Mouse (Mus musculus) midbrain, postnatal 0 days (tissue): ENCODE results near the gene Bco1. TPM values are rescaled to one million over a fixed set of nuclear protein-coding genes. Genes with fewer than 3 reads are reported as not detected.

Source experiments
- ATAC-seq: fragments of 200-750 bp; cut with Nextera tagmentation; 2 replicates; pipeline ENCODE4 v1.8.0; 2017; ENCODE audit warnings: moderate number of reproducible peaks, mild to moderate bottlenecking, moderate TSS enrichment, moderate library complexity; ENCODE audit not compliant: low FRiP score
- DNase-seq: peaks from one replicate; pipeline ENCODE4 v3.0.0-alpha.2; 2015; ENCODE audit warnings: low spot score
- H3K27ac ChIP-seq: fragments of 300-500 bp; sonication (generic); 2 replicates; pipeline ENCODE4 v1.5.1; 2014; ENCODE audit warnings: low read depth, mild to moderate bottlenecking, low read length, mixed read lengths
- H3K27me3 ChIP-seq: fragments of 300-500 bp; sonication (generic); 2 replicates; pipeline ENCODE4 v1.6.1; 2014; ENCODE audit warnings: low read length, control low read depth, mixed read lengths; ENCODE audit not compliant: insufficient read depth
- H3K36me3 ChIP-seq: fragments of 300-500 bp; sonication (generic); 2 replicates; pipeline ENCODE4 v1.6.1; 2014; ENCODE audit warnings: low read length, control low read depth, mixed read lengths; ENCODE audit not compliant: insufficient read depth
- H3K4me1 ChIP-seq: fragments of 300-500 bp; sonication (generic); 2 replicates; pipeline ENCODE4 v1.6.1; 2014; ENCODE audit warnings: mild to moderate bottlenecking, control low read depth, antibody characterized with exemption, low read length, mixed read lengths; ENCODE audit not compliant: insufficient read depth
- H3K4me2 ChIP-seq: fragments of 300-500 bp; sonication (generic); 2 replicates; pipeline ENCODE4 v1.6.1; 2014; ENCODE audit warnings: low read depth, mild to moderate bottlenecking, low read length, mixed read lengths; ENCODE audit not compliant: poor library complexity, severe bottlenecking
- H3K4me3 ChIP-seq: fragments of 300-500 bp; sonication (generic); 2 replicates; pipeline ENCODE4 v1.5.1; 2014; ENCODE audit warnings: low read depth, mild to moderate bottlenecking, low read length, moderate library complexity
- H3K9ac ChIP-seq: fragments of 300-500 bp; sonication (generic); replicated peaks from 2 replicates; pipeline ENCODE4 v1.6.1; 2014; ENCODE audit warnings: mild to moderate bottlenecking, low read length, moderate library complexity, mixed read lengths; ENCODE audit not compliant: poor library complexity, severe bottlenecking
- H3K9me3 ChIP-seq: fragments of 300-500 bp; sonication (generic); 2 replicates; pipeline ENCODE4 v1.6.1; 2016; ENCODE audit warnings: low read length, control low read depth
- CTCF ChIP-seq: IDR thresholded peaks from 2 replicates; pipeline ENCODE4 v1.5.1; 2016; ENCODE audit warnings: antibody characterized with exemption, mild to moderate bottlenecking
- WGBS: fragments of 180-500 bp; shearing (Covaris S2); extraction: QIAGEN DNeasy Blood & Tissue Kit; methylation state at CpG from one replicate; pipeline ENCODE4 v1.1.7; 2014; 5-methylcytosine and 5-hydroxymethylcytosine counted together
- polyA plus RNA-seq: library from polyadenylated mRNA; unstranded; fragments of >200 nt; fragmentation: Nextera tagmentation; extraction: Ambion mirVana; gene quantifications from 2 replicates; pipeline ENCODE4 v1.2.1, GENCODE M21; 2015
- total RNA-seq: library from RNA; depleted of rRNA; stranded (reverse); fragments of >200 nt; gene quantifications from 2 replicates; pipeline ENCODE4 v1.2.3, GENCODE M21; 2014

The Bco1 gene
- total and polyA plus RNA-seq, 2 experiments from 2014 or later = 0.27 to 0.52 TPM

DNA sequence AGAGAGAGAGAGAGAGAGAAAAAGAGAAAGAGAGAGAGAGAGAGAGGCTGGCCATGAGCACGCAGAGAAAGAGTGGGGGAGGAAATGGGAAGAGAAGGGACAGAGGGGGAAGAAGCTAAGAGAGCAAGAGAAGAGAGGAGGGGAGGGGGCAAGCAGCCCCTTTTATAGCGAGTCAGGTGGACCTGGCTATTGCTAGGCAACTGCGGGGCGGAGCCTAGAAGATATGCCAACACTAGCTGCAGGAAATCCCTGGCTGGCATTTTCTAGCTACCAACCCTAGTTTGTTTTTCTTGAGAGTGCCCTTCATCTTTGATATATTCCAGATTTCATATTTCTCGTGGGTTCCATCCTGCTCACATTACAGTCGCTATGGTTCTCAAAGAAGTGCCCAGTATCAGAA is 19.4 kb downstream of the Bco1 start:
- no peak overlapping the region for H3K4me3 ChIP-seq
- H3K27ac ChIP-seq = no peak overlapping the region
- ATAC-seq (peak; percentile 56; the same call in 1 of the 2 replicates), DNase-seq (peak; percentile 58)
- no peak for TF ChIP-seq CTCF
- H3K4me2 ChIP-seq = peak overlapping the region; percentile 2; the same call in 1 of the 2 replicates
- H3K27me3 ChIP-seq = no peaks in the 10 kb centered on the region
- 46% methylated on average over 6 of the region's 6 CpGs for WGBS
- H3K9me3 ChIP-seq = no peaks in the 10 kb centered on the region
- H3K4me1 ChIP-seq = no peaks in the 10 kb centered on the region
- no peak overlapping the region for H3K9ac ChIP-seq
- H3K36me3 ChIP-seq = no peaks in the 10 kb centered on the region

DNA sequence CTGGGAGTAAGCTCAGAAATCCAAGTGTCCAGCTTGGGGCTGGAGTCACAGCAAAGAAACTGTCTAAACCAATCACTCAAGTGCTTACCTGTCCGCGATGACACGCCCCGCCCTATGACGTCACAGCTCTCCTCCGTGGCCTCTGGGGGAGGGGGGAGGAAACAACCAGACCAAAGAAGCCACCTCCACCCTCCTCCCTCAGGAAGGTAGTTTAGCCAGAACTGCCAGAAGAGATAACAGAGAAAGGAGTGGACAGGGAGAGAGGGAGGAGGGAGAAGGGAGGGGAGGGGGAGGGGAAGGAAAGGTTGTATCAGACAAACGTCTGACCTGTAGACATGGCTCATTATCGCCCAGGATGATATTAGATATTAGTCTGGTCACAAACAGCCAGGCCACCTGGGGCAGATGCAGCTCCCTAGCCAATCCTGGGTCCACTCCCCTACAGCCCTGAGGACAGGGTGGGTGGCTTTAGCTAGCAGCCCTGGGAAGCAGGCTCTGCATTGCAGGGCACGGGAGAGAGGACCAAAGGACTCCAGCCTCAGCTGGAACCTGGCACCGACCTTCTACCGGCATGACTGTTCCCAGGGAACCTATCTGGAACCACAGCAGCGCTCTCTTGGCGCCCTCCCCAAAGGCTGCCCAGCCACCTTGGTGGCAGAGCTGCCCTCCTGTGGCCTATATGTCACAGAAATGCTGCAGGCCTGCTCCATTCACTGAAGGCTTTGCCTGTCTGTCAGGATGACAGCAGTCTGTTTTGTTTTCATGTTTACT is 20.2 kb downstream of the Bco1 start:
- Histone ChIP-seq H3K27ac (no peak overlapping the region), H3K9me3 (no peaks in the 10 kb centered on the region), H3K4me3 (no peak overlapping the region), H3K9ac (no peak overlapping the region), H3K27me3 (no peaks in the 10 kb centered on the region), H3K4me1 (no peaks in the 10 kb centered on the region), H3K4me2 (peak overlapping the region; percentile 2; the same call in 1 of the 2 replicates), H3K36me3 (no peaks in the 10 kb centered on the region)
- WGBS = 10% methylated on average over 13 of the region's 13 CpGs
- ATAC-seq (0 out of 2 replicates have a peak, but pooled peaks have one; percentile 31), DNase-seq (peak; percentile 26)
- TF ChIP-seq CTCF = peak; percentile 49

DNA sequence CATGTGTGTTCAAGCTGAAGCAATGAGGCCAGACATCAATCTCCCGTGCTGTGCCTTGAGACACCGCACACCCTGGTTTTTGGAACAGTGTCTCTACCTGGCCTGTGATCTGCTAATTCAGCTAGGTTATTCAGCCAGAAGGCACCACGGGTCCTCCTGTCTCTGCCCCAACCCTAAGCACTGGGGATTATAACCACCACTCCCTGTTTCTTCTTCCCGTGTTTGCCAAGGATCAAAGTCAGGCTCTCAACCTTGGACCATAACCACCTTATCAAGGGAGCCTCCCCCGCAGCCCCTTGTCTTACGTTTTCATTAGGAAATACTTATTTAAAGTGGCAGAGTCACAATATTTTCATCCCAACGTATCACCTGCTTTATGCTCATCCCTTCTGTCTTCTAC is 20.9 kb downstream of the Bco1 start:
- WGBS = 74% methylated on average over 7 of the region's 7 CpGs
- no peak for ATAC-seq
- Histone ChIP-seq H3K4me1 (no peaks in the 10 kb centered on the region), H3K36me3 (no peaks in the 10 kb centered on the region), H3K4me3 (no peak overlapping the region), H3K9me3 (no peaks in the 10 kb centered on the region), H3K27ac (no peak overlapping the region), H3K27me3 (no peaks in the 10 kb centered on the region), H3K9ac (no peak overlapping the region), H3K4me2 (no peak overlapping the region)
- no peak for DNase-seq
- TF ChIP-seq CTCF = no peak

DNA sequence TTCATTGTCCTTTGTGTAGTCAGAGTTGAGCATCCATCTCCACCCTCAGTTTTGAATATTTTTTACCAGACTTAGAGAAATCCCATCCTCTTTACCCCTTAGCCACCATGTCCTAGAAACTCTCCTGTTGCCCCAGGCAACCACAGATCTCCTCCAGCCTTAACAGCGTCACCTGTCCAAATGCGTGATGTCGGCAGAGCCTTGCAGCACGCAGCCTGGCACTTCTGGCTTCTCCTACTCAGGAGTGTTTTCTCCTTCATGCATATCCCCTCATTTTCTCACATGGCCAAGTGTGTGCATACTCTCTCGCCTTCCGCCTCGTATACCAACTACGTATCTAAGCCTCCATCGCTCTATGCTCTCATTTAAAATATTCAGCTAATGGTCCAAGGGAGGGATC is 22.8 kb downstream of the Bco1 start:
- no peak overlapping the region for H3K4me3 ChIP-seq
- ATAC-seq (no peak), DNase-seq (no peak)
- no peaks in the 10 kb centered on the region for H3K36me3 ChIP-seq
- no peak overlapping the region for H3K4me2 ChIP-seq
- H3K9me3 ChIP-seq = no peaks in the 10 kb centered on the region
- no peaks in the 10 kb centered on the region for H3K4me1 ChIP-seq
- H3K27ac ChIP-seq = no peak overlapping the region
- H3K9ac ChIP-seq = no peak overlapping the region
- no peaks in the 10 kb centered on the region for H3K27me3 ChIP-seq
- WGBS = 91% methylated on average over 9 of the region's 9 CpGs
- no peak for TF ChIP-seq CTCF

DNA sequence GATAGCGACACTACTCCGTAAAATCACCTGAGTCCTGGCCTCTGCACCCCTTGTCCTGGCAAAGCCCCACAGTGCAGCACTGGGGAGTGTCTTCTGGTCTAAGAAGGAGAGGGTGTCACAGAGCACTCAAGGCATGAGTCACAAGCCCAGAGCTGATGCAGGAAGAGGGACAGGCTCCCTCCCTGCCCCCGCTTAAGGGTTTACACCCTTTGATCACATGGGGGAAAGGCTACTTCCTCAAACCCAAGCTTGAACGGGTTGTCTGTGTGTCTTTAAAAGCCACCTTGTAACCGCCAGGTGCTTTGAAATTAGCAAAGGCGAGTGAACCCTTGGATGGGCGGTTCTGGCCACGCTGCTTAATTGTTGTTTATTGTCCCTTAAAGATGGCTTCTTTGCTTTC is 25.6 kb downstream of the Bco1 start:
- ATAC-seq (no peak), DNase-seq (no peak)
- 73% methylated on average over 8 of the region's 8 CpGs for WGBS
- Histone ChIP-seq H3K4me3 (no peak overlapping the region), H3K9me3 (no peaks in the 10 kb centered on the region), H3K27me3 (no peaks in the 10 kb centered on the region), H3K4me2 (no peak overlapping the region), H3K9ac (no peak overlapping the region), H3K36me3 (no peaks in the 10 kb centered on the region), H3K4me1 (no peaks in the 10 kb centered on the region), H3K27ac (no peak overlapping the region)
- TF ChIP-seq CTCF = no peak

DNA sequence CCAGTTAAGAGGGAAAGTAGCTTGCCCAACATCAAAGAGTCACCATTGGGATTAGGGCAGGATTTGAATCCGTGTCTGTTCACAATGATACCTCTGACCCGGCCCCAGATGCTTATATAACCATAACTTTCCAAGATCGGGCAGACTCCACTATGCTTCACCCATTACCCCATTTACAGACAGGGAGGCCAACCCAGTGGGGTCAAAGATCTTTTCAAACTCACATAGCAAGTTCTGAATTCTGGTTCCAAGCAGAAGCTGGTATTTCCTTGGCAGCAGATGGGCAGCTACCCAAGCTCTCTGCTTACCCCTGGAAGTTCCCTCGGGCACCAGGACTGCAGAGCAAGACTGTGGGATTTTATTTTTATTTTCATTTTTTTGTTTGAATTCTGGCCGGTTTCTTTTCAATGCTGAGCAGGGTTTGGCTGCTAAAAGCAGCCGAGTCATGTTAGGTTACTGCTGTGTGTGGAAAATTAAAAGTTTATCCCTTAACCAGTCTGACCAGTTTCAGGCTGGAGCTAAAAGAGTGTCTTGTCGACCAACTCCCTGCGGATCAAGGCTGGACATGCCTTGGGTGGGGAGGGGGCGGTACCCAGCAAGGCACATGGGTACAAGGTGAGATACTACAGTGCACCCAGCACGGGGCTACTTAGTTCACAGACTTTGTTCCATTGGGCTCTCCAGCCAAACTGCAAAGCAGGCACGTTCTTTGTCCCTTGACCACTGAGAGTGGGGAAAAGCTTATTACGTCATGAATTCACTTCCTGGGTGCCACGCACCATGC is 28.4 kb downstream of the Bco1 start:
- WGBS = 76% methylated on average over 13 of the region's 13 CpGs
- Histone ChIP-seq H3K27me3 (no peaks in the 10 kb centered on the region), H3K9me3 (no peaks in the 10 kb centered on the region), H3K4me2 (no peak overlapping the region), H3K27ac (no peak overlapping the region), H3K36me3 (no peaks in the 10 kb centered on the region), H3K4me3 (no peak overlapping the region), H3K9ac (no peak overlapping the region), H3K4me1 (no peaks in the 10 kb centered on the region)
- DNase-seq (no peak), ATAC-seq (no peak)
- no peak for TF ChIP-seq CTCF
